Mouse (Mus musculus) G1E (cell line): Measurements from ENCODE around the gene Tcf25.

Experiments used
- CTCF ChIP-seq: IDR thresholded peaks from 2 replicates; pipeline ENCODE4 v1.5.1; 2012; ENCODE audit warnings: low read depth, low read length, inconsistent platforms, mixed read lengths
- GATA1 ChIP-seq: IDR thresholded peaks from 2 replicates; pipeline ENCODE4 v1.6.1; 2012; ENCODE audit warnings: borderline replicate concordance, low read length, inconsistent platforms, mixed read lengths
- GATA2 ChIP-seq: IDR thresholded peaks from 2 replicates; pipeline ENCODE4 v1.6.1; 2012; ENCODE audit warnings: low read depth, low read length, inconsistent platforms, borderline replicate concordance
- POLR2AphosphoS5 ChIP-seq: IDR thresholded peaks from 2 replicates; pipeline ENCODE4 v1.6.1; 2012; ENCODE audit warnings: low read depth, low read length, inconsistent platforms; ENCODE audit not compliant: insufficient replicate concordance
- TAL1 ChIP-seq: conservative IDR thresholded peaks from 2 replicates; pipeline ENCODE4 v1.6.1; 2012; ENCODE audit warnings: low read depth, low read length, inconsistent platforms, mixed read lengths

DNA sequence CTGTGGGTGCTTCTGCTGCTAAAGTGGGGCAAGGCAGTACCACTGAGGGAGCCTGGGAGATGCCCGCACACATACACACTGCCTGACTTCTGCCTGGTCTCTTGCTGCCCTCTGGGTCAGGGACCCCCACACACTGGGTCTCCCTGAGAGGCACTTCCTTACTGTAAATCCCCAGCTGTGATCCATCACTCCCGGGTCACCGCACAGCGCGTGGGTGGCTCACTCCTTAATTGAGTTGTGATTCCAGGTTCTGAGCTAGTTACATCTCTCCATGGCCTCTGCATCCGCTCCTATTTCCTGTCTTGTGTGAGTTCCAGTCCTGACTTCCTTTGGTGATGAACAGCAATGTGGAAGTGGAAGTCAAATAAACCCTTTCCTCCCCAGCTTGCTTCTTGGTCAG lies 42.9 kb upstream of the Tcf25 start:
- TF ChIP-seq CTCF (no peak), GATA1 (no peak), TAL1 (no peak), POLR2AphosphoS5 (no peak), GATA2 (no peak)
